Mouse (Mus musculus) testis, adult 2 months (tissue): ENCODE measurements at regions not wholly inside any gene's neighbourhood (a gene's known extent, or its start where the extent isn't known, plus 50 kb on each side); places are given as distances from the start of the nearest gene placed in this dataset.

Experiments
- CTCF ChIP-seq: fragments of 200-500 bp; IDR thresholded peaks from 2 replicates; pipeline ENCODE4 v1.5.1; 2012; ENCODE audit warnings: low read depth, mild to moderate bottlenecking, inconsistent platforms, low read length, moderate library complexity; ENCODE audit not compliant: control insufficient read depth, insufficient read depth, insufficient replicate concordance
- POLR2A ChIP-seq: fragments of 200-500 bp; IDR thresholded peaks from 2 replicates; pipeline ENCODE4 v1.6.1; 2012; ENCODE audit warnings: low read depth, mild to moderate bottlenecking, inconsistent platforms, low read length, moderate library complexity; ENCODE audit not compliant: control insufficient read depth

DNA sequence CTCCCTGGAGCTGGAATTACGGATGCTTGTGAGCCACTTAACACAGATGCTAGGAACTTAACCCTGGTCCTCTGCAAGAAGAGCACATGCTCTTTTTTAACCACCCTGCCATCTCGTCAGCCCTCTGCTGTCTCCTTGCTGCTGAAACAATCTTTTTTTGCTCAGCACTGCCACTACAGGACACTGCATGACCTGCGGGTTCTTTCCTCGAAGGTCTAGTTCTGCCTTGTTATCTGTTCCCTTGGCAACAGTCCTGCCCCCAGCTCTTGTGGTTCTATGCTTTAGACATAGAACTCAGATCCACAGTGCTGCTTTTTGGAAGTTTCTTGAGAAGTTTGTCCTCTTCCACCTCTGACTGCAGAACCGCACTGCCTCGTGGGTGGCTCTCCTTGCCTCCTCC, 104.6 kb upstream of the Smad3 start:
- TF ChIP-seq POLR2A: no peak
- TF ChIP-seq CTCF: peak; percentile 13; the same call in 1 of the 2 replicates
